Mouse (Mus musculus) testis, adult 2 months (tissue): ENCODE data around the gene Olfr56. TPM values are rescaled to one million over a fixed set of nuclear protein-coding genes. Genes with fewer than 3 reads are reported as not detected.
"Not testable (repeated sequence)": the region's sequence is repeated elsewhere in the genome, so short reads cannot be mapped to it uniquely, and the experiment has no call there.

Experiments used
- H3K27ac ChIP-seq: fragments of 200-500 bp; 2 replicates; pipeline ENCODE4 v1.5.1; 2012; ENCODE audit warnings: low read depth, low read length; ENCODE audit not compliant: control insufficient read depth, insufficient read depth
- H3K27me3 ChIP-seq: fragments of 200-500 bp; 2 replicates; pipeline ENCODE4 v1.6.1; 2012; ENCODE audit warnings: mild to moderate bottlenecking, low read length, moderate library complexity; ENCODE audit not compliant: control insufficient read depth, insufficient read depth
- H3K36me3 ChIP-seq: fragments of 200-500 bp; 2 replicates; pipeline ENCODE4 v1.6.1; 2012; ENCODE audit warnings: mild to moderate bottlenecking, low read length; ENCODE audit not compliant: control insufficient read depth, insufficient read depth
- H3K4me1 ChIP-seq: fragments of 200-500 bp; 2 replicates; pipeline ENCODE4 v1.6.1; 2012; ENCODE audit warnings: low read length; ENCODE audit not compliant: control insufficient read depth, insufficient read depth
- H3K4me3 ChIP-seq: fragments of 200-500 bp; 2 replicates; pipeline ENCODE4 v1.5.1; 2012; ENCODE audit warnings: low read depth, mild to moderate bottlenecking, low read length, moderate library complexity, mixed read lengths; ENCODE audit not compliant: control insufficient read depth
- polyA plus RNA-seq: library from polyadenylated mRNA; depleted of rRNA; stranded (reverse); fragments of >200 nt; gene quantifications from 2 replicates; pipeline ENCODE4 v1.2.3, GENCODE M21; 2012

Olfr56 gene
- polyA plus RNA-seq, 1 experiment: not detected

- 0 out of 2 replicates have a peak within 1 kb of the TSS, but pooled peaks have one; percentile 29 for H3K27ac ChIP-seq
- H3K36me3 ChIP-seq, H3K4me3 ChIP-seq, H3K4me1 ChIP-seq, H3K27me3 ChIP-seq: not testable (repeated sequence)
These were observed 13.2 kb downstream of the Olfr56 start, which contains the start of gene Gm12185 for GRCm38 (mm10) chr11:48991740-48992520. Gm12185 (minus strand) TSS chr11:48992226.

GRCm38 (mm10) chr11:48993296-48993695, 14.6 kb downstream of the Olfr56 start:
- not testable (repeated sequence) for H3K27me3 ChIP-seq, H3K27ac ChIP-seq, H3K4me3 ChIP-seq, H3K4me1 ChIP-seq, H3K36me3 ChIP-seq

GRCm38 (mm10) chr11:48994018-48994417, 15.3 kb downstream of the Olfr56 start, which contains the start of gene Tgtp1:
Tgtp1 (minus strand) TSS chr11:48994172.
- H3K27ac ChIP-seq, H3K27me3 ChIP-seq, H3K4me3 ChIP-seq, H3K4me1 ChIP-seq, H3K36me3 ChIP-seq: not testable (repeated sequence)

GRCm38 (mm10) chr11:49000411-49000810, 21.7 kb downstream of the Olfr56 start:
- H3K4me1 ChIP-seq, H3K4me3 ChIP-seq, H3K27ac ChIP-seq, H3K36me3 ChIP-seq, H3K27me3 ChIP-seq: not testable (repeated sequence)

- not testable (repeated sequence) for H3K27me3 ChIP-seq, H3K4me1 ChIP-seq, H3K36me3 ChIP-seq, H3K4me3 ChIP-seq, H3K27ac ChIP-seq
These were observed 27.6 kb downstream of the Olfr56 start for GRCm38 (mm10) chr11:49006317-49006716.

- not testable (repeated sequence) for H3K4me1 ChIP-seq, H3K36me3 ChIP-seq, H3K27ac ChIP-seq, H3K4me3 ChIP-seq, H3K27me3 ChIP-seq
These were observed 28.1 kb downstream of the Olfr56 start for GRCm38 (mm10) chr11:49006785-49007184.

- not testable (repeated sequence) for H3K27ac ChIP-seq, H3K4me3 ChIP-seq
These were observed 33.4 kb downstream of the Olfr56 start for GRCm38 (mm10) chr11:49012074-49012473.

GRCm38 (mm10) chr11:49050064-49050463, 71.4 kb downstream of the Olfr56 start:
- H3K27me3 ChIP-seq, H3K36me3 ChIP-seq, H3K27ac ChIP-seq, H3K4me1 ChIP-seq, H3K4me3 ChIP-seq: not testable (repeated sequence)

More at GRCm38 (mm10) chr11:49012074-49012473, 33.4 kb downstream of the Olfr56 start:
- H3K4me1 ChIP-seq, H3K36me3 ChIP-seq, H3K27me3 ChIP-seq: not testable (repeated sequence)

GRCm38 (mm10) chr11:49051093-49051891, 72.6 kb downstream of the Olfr56 start, which contains the start of gene 9930111J21Rik2:
9930111J21Rik2 (minus strand) TSS chr11:49051242.
- not testable (repeated sequence) for H3K27me3 ChIP-seq, H3K36me3 ChIP-seq, H3K4me3 ChIP-seq, H3K27ac ChIP-seq, H3K4me1 ChIP-seq

- not testable (repeated sequence) for H3K27me3 ChIP-seq, H3K4me3 ChIP-seq, H3K36me3 ChIP-seq
These were observed 73.2 kb downstream of the Olfr56 start for GRCm38 (mm10) chr11:49051894-49052293.

GRCm38 (mm10) chr11:49060061-49060460, 81.4 kb downstream of the Olfr56 start:
- not testable (repeated sequence) for H3K27ac ChIP-seq, H3K36me3 ChIP-seq, H3K4me1 ChIP-seq, H3K4me3 ChIP-seq, H3K27me3 ChIP-seq

More at GRCm38 (mm10) chr11:49051894-49052293, 73.2 kb downstream of the Olfr56 start:
- H3K27ac ChIP-seq, H3K4me1 ChIP-seq: not testable (repeated sequence)
